Mouse (Mus musculus) testis, adult 2 months (tissue): Measurements from ENCODE around the gene Tsc22d4.

Experiments
- CTCF ChIP-seq: fragments of 200-500 bp; IDR thresholded peaks from 2 replicates; pipeline ENCODE4 v1.5.1; 2012; ENCODE audit warnings: low read depth, mild to moderate bottlenecking, inconsistent platforms, low read length, moderate library complexity; ENCODE audit not compliant: control insufficient read depth, insufficient read depth, insufficient replicate concordance
- POLR2A ChIP-seq: fragments of 200-500 bp; IDR thresholded peaks from 2 replicates; pipeline ENCODE4 v1.6.1; 2012; ENCODE audit warnings: low read depth, mild to moderate bottlenecking, inconsistent platforms, low read length, moderate library complexity; ENCODE audit not compliant: control insufficient read depth

DNA sequence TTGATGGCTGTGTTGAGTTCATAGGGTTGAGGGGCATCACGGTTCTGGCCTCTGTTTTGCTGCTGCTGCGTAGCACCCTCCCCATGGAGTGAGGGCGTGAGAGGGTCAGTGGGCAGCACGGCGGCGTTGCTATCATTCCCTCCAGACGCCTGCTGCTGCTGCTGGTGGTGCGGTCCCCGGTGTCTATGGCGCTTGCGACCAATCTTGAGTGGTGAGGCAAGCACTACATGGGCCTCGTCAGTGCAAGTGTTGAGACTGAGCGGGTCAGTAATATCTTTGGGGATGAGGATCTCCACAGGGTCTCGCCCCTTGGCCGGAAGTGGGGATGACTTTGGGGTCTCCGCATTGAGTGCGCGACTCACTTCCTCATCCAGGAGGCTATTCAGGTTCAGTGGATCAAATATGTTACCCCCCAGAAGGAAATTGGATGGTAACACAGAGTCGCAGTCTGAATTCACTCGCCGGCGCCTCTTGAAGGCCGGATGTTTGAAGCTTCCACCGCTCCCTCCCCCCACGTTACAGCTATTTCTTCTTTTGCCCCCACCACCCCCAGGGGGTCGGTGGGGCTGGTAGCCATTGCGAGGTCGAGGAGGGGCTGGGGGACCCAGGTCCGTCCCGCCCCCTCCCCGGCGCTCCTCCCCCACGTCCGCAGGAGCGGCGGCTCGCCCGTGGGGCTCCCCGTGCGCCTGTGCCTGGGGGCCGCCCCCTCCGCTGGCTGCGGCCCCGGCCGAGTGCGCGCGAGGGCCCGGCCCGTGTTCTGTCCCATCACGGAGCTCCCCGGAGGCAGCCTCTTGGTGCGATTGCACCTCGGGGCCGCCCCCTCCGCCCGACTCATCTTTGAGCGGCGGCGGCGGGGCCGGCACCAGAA, 39.9 kb downstream of the Tsc22d4 start:
- TF ChIP-seq CTCF (no peak), POLR2A (0 out of 2 replicates have a peak, but pooled peaks have one; percentile 27)
